In genomic region chr17:73817697-73818380, GRCm38 (mm10) we compare ENCODE assay signal across 22 mouse cellular contexts. TPM values are rescaled to one million over a fixed set of nuclear protein-coding genes. Genes with fewer than 3 reads are reported as not detected.
DNase-seq lines count a peak whose midpoint lies in the region; ATAC-seq lines count a peak whose summit lies in the region.
"Had no signal": no experiment of that assay in that cellular context is flagged by ENCODE, and none has a peak within 500 bp of the region (broad histone marks: within the 10 kb centered on the region; RNA-seq: fewer than 3 reads in every experiment).

No protein-coding gene starts in this region.

- no peak overlapping the region for H3K9ac ChIP-seq in liver, embryonic 11.5 days (ENCODE audit: low read depth, low read length)
- H3K9ac ChIP-seq in hindbrain, embryonic 14.5 days: no peak overlapping the region
- H3K9ac ChIP-seq: forebrain, embryonic 13.5 days; heart, embryonic 15.5 days; limb, embryonic 13.5 days; midbrain, embryonic 12.5 days; neural tube, embryonic 13.5 days had no signal

- H3K4me2 ChIP-seq in liver, embryonic 11.5 days: no peak overlapping the region
- H3K4me2 ChIP-seq in hindbrain, embryonic 14.5 days (replicated peaks): no peak overlapping the region
- H3K4me2 ChIP-seq: forebrain, embryonic 13.5 days; heart, embryonic 15.5 days; limb, embryonic 13.5 days; midbrain, embryonic 12.5 days; neural tube, embryonic 13.5 days had no signal

- no peaks in the 10 kb centered on the region; the same call in 1 of the 2 replicates for H3K36me3 ChIP-seq in liver, embryonic 11.5 days (ENCODE audit: control insufficient read depth, insufficient read depth, low read length)
- no peaks in the 10 kb centered on the region for H3K36me3 ChIP-seq in hindbrain, embryonic 14.5 days (replicated peaks; ENCODE audit: control insufficient read depth, insufficient read depth)
- H3K36me3 ChIP-seq: heart, embryonic 15.5 days; hindbrain, embryonic 10.5 days; limb, embryonic 13.5 days; midbrain, embryonic 12.5 days; neural tube, embryonic 13.5 days had no signal

- no peaks in the 10 kb centered on the region; the same call in 1 of the 2 replicates for H3K4me1 ChIP-seq in liver, embryonic 11.5 days (replicated peaks; ENCODE audit: control insufficient read depth, insufficient read depth, low read length)
- H3K4me1 ChIP-seq in hindbrain, embryonic 14.5 days (replicated peaks; ENCODE audit: control insufficient read depth, insufficient read depth, low read length): no peaks in the 10 kb centered on the region
- H3K4me1 ChIP-seq: forebrain, embryonic 13.5 days; limb, embryonic 13.5 days had no signal

- no peaks in the 10 kb centered on the region for H3K9me3 ChIP-seq in liver, embryonic 11.5 days (ENCODE audit: control insufficient read depth, low read length)
- H3K9me3 ChIP-seq in hindbrain, embryonic 14.5 days (ENCODE audit: control insufficient read depth, low read length): no peaks in the 10 kb centered on the region
- H3K9me3 ChIP-seq: forebrain, embryonic 13.5 days; heart, embryonic 15.5 days; hindbrain, embryonic 10.5 days; limb, embryonic 13.5 days; midbrain, embryonic 12.5 days; neural tube, embryonic 13.5 days had no signal

- H3K4me3 ChIP-seq in liver, embryonic 11.5 days (ENCODE audit: low read depth, low read length): no peak overlapping the region
- H3K4me3 ChIP-seq in hindbrain, embryonic 14.5 days (replicated peaks; ENCODE audit: low read length): no peak overlapping the region
- H3K4me3 ChIP-seq: forebrain, embryonic 13.5 days; heart, embryonic 15.5 days; hindbrain, embryonic 10.5 days; limb, embryonic 13.5 days; midbrain, embryonic 12.5 days; neural tube, embryonic 13.5 days had no signal

- peak; percentile 86 for DNase-seq in heart, adult 11 months
- no peak for DNase-seq in heart, adult 18-20 months
- DNase-seq in urinary bladder, postnatal 14 days (ENCODE audit: low spot score): peak; percentile 28
- DNase-seq in urinary bladder, postnatal 4 days (ENCODE audit: low spot score in 2 of 2): no peak
- no peak for DNase-seq in liver, embryonic 11.5 days (ENCODE audit: low spot score)
- DNase-seq in hindbrain, embryonic 14.5 days (ENCODE audit: low spot score): no peak
- DNase-seq: adrenal gland, postnatal 36 days; cerebellum, adult 18-20 months; kidney, adult 18-20 months; lung, adult 2 months; lung, postnatal 4 days; right cerebral cortex, adult 18-20 months; thymus, postnatal 25 days had no signal

- no peaks in the 10 kb centered on the region for H3K27me3 ChIP-seq in liver, embryonic 11.5 days (replicated peaks; ENCODE audit: control insufficient read depth, insufficient read depth, low read length)
- no peaks in the 10 kb centered on the region for H3K27me3 ChIP-seq in hindbrain, embryonic 14.5 days (ENCODE audit: control insufficient read depth, insufficient read depth, low read length)
- H3K27me3 ChIP-seq: forebrain, embryonic 13.5 days; heart, embryonic 15.5 days; limb, embryonic 13.5 days; midbrain, embryonic 12.5 days; neural tube, embryonic 13.5 days had no signal

- peak; percentile 51 for ATAC-seq in liver, embryonic 11.5 days (replicated peaks; ENCODE audit: low FRiP score)
- no peak for ATAC-seq in monocyte, adult 5-6 weeks (replicated peaks; ENCODE audit: insufficient number of reproducible peaks, low FRiP score, low TSS enrichment, poor library complexity, severe bottlenecking)
- ATAC-seq in hindbrain, embryonic 14.5 days (ENCODE audit: low FRiP score): no peak
- ATAC-seq: CD4-positive, CD25-positive, alpha-beta regulatory T cell, adult 4 months; forebrain, embryonic 13.5 days had no signal

- H3K27ac ChIP-seq in liver, embryonic 11.5 days (ENCODE audit: low read depth, low read length): peak overlapping the region; percentile 46
- no peak overlapping the region for H3K27ac ChIP-seq in hindbrain, embryonic 14.5 days
- H3K27ac ChIP-seq: forebrain, embryonic 13.5 days; heart, embryonic 15.5 days; kidney, postnatal 0 days; limb, embryonic 13.5 days; midbrain, embryonic 12.5 days; neural tube, embryonic 13.5 days had no signal

- 68% methylated on average over 9 of the region's 9 CpGs for WGBS in liver, embryonic 11.5 days
- WGBS in hindbrain, embryonic 14.5 days: 84% methylated on average over 9 of the region's 9 CpGs

RNA-seq across cellular contexts. Expression of gene Ehd3, which starts 13.9 kb away (rescaled TPM):
- total RNA-seq in heart, adult 18-20 months (2021): 1 to 10 TPM; 2.8 to 5.3 TPM
- polyA plus RNA-seq in liver, embryonic 11.5 days (2014; fragmentation: Nextera tagmentation; extraction: Ambion mirVana): 42.2 and 44.4 TPM in 2 replicates
- total RNA-seq in monocyte, adult 5-6 weeks (2017): 3.0 to 10.0 TPM (median 3.4 TPM) in 3 replicates
- 20.0 and 21.4 TPM in 2 replicates for polyA plus RNA-seq in hindbrain, embryonic 14.5 days (2014; fragmentation: Nextera tagmentation; extraction: Ambion mirVana)

Comparison
In these comparisons a context has a peak if more than half of its experiments do, and no peak if none do; other contexts are left out.
1. DNase-seq: peak in heart, adult 11 months (single experiment) and urinary bladder, postnatal 14 days (single experiment); none in heart, adult 18-20 months (0 of 2), urinary bladder, postnatal 4 days (0 of 2), liver, embryonic 11.5 days (single experiment) and hindbrain, embryonic 14.5 days (single experiment).